Mouse (Mus musculus): ENCODE measurements around the gene Ehbp1. TPM values are rescaled to one million over a fixed set of nuclear protein-coding genes. Genes with fewer than 3 reads are reported as not detected.

The Ehbp1 gene
- polyA plus RNA-seq, 1 experiment: 3.8 TPM

GRCm38 (mm10) chr11:22008129-22008596 is 333.9 kb downstream of the Ehbp1 start:
- H3K4me3 ChIP-seq (ENCODE audit: insufficient read depth, low read depth, low read length): no peak overlapping the region
- H3K27ac ChIP-seq (replicated peaks; ENCODE audit: low read depth, low read length): no peak overlapping the region
- no peaks in the 10 kb centered on the region for H3K4me1 ChIP-seq (ENCODE audit: control insufficient read depth, insufficient read depth, insufficient read length, low read length)

GRCm38 (mm10) chr11:22007781-22008110 is 334.3 kb downstream of the Ehbp1 start:
- Histone ChIP-seq H3K4me3 (ENCODE audit: insufficient read depth, low read depth, low read length) (no peak overlapping the region), H3K27ac (replicated peaks; ENCODE audit: low read depth, low read length) (no peak overlapping the region), H3K4me1 (ENCODE audit: control insufficient read depth, insufficient read depth, insufficient read length, low read length) (no peaks in the 10 kb centered on the region)

GRCm38 (mm10) chr11:22007088-22007780 is 334.9 kb downstream of the Ehbp1 start:
- Histone ChIP-seq H3K4me1 (ENCODE audit: control insufficient read depth, insufficient read depth, insufficient read length, low read length) (no peaks in the 10 kb centered on the region), H3K27ac (replicated peaks; ENCODE audit: low read depth, low read length) (no peak overlapping the region), H3K4me3 (ENCODE audit: insufficient read depth, low read depth, low read length) (no peak overlapping the region)

GRCm38 (mm10) chr11:22006471-22007087 is 335.5 kb downstream of the Ehbp1 start:
- H3K4me3 ChIP-seq (ENCODE audit: insufficient read depth, low read depth, low read length): no peak overlapping the region
- no peak overlapping the region for H3K27ac ChIP-seq (replicated peaks; ENCODE audit: low read depth, low read length)
- no peaks in the 10 kb centered on the region for H3K4me1 ChIP-seq (ENCODE audit: control insufficient read depth, insufficient read depth, insufficient read length, low read length)

GRCm38 (mm10) chr11:22005281-22005870 is 336.7 kb downstream of the Ehbp1 start:
- no peak overlapping the region for H3K4me3 ChIP-seq (ENCODE audit: insufficient read depth, low read depth, low read length)
- H3K27ac ChIP-seq (replicated peaks; ENCODE audit: low read depth, low read length): no peak overlapping the region
- H3K4me1 ChIP-seq (ENCODE audit: control insufficient read depth, insufficient read depth, insufficient read length, low read length): no peaks in the 10 kb centered on the region

- H3K4me3 ChIP-seq (ENCODE audit: insufficient read depth, low read depth, low read length): no peak overlapping the region
- H3K27ac ChIP-seq (replicated peaks; ENCODE audit: low read depth, low read length): no peak overlapping the region
- no peaks in the 10 kb centered on the region for H3K4me1 ChIP-seq (ENCODE audit: control insufficient read depth, insufficient read depth, insufficient read length, low read length)
Measured at GRCm38 (mm10) chr11:22004331-22004841, 337.7 kb downstream of the Ehbp1 start.

GRCm38 (mm10) chr11:22003341-22003981 is 338.6 kb downstream of the Ehbp1 start:
- Histone ChIP-seq H3K4me1 (ENCODE audit: control insufficient read depth, insufficient read depth, insufficient read length, low read length) (no peaks in the 10 kb centered on the region), H3K27ac (replicated peaks; ENCODE audit: low read depth, low read length) (no peak overlapping the region), H3K4me3 (ENCODE audit: insufficient read depth, low read depth, low read length) (peak overlapping the region; percentile 29; the same call in 1 of the 2 replicates)

GRCm38 (mm10) chr11:22002783-22003340 is 339.2 kb downstream of the Ehbp1 start, which contains the start of gene Otx1:
Gene Otx1, minus strand, starts transcription at chr11:22002897.
- H3K27ac ChIP-seq (replicated peaks; ENCODE audit: low read depth, low read length): no peak within 1 kb of the TSS
- no peaks in the 10 kb centered on the region for H3K4me1 ChIP-seq (ENCODE audit: control insufficient read depth, insufficient read depth, insufficient read length, low read length)
- H3K4me3 ChIP-seq (ENCODE audit: insufficient read depth, low read depth, low read length): peak within 1 kb of the TSS; percentile 66

- H3K4me3 ChIP-seq (ENCODE audit: insufficient read depth, low read depth, low read length): peak overlapping the region; percentile 66
- no peaks in the 10 kb centered on the region for H3K4me1 ChIP-seq (ENCODE audit: control insufficient read depth, insufficient read depth, insufficient read length, low read length)
- H3K27ac ChIP-seq (replicated peaks; ENCODE audit: low read depth, low read length): no peak overlapping the region
Measured at GRCm38 (mm10) chr11:22002062-22002782, 339.9 kb downstream of the Ehbp1 start.

GRCm38 (mm10) chr11:22001321-22002061 is 340.6 kb downstream of the Ehbp1 start:
- Histone ChIP-seq H3K4me3 (ENCODE audit: insufficient read depth, low read depth, low read length) (peak overlapping the region; percentile 66), H3K27ac (replicated peaks; ENCODE audit: low read depth, low read length) (no peak overlapping the region), H3K4me1 (ENCODE audit: control insufficient read depth, insufficient read depth, insufficient read length, low read length) (0 out of 2 replicates have a peak, but pooled peaks cover 3% of the 10 kb centered on the region)

- Histone ChIP-seq H3K4me1 (ENCODE audit: control insufficient read depth, insufficient read depth, insufficient read length, low read length) (0 out of 2 replicates have a peak, but pooled peaks cover 4% of the 10 kb centered on the region), H3K4me3 (ENCODE audit: insufficient read depth, low read depth, low read length) (no peak overlapping the region)
Measured at GRCm38 (mm10) chr11:22000316-22001076, 341.6 kb downstream of the Ehbp1 start.

GRCm38 (mm10) chr11:21999396-22000315 is 342.4 kb downstream of the Ehbp1 start:
- no peak overlapping the region for H3K4me3 ChIP-seq (ENCODE audit: insufficient read depth, low read depth, low read length)
- H3K27ac ChIP-seq (replicated peaks; ENCODE audit: low read depth, low read length): no peak overlapping the region
- H3K4me1 ChIP-seq (ENCODE audit: control insufficient read depth, insufficient read depth, insufficient read length, low read length): 0 out of 2 replicates have a peak, but pooled peaks cover 4% of the 10 kb centered on the region

More at GRCm38 (mm10) chr11:22000316-22001076, 341.6 kb downstream of the Ehbp1 start:
- H3K27ac ChIP-seq (replicated peaks; ENCODE audit: low read depth, low read length): no peak overlapping the region
